9 mouse cellular contexts compared by ENCODE assay signal in the genomic region with DNA sequence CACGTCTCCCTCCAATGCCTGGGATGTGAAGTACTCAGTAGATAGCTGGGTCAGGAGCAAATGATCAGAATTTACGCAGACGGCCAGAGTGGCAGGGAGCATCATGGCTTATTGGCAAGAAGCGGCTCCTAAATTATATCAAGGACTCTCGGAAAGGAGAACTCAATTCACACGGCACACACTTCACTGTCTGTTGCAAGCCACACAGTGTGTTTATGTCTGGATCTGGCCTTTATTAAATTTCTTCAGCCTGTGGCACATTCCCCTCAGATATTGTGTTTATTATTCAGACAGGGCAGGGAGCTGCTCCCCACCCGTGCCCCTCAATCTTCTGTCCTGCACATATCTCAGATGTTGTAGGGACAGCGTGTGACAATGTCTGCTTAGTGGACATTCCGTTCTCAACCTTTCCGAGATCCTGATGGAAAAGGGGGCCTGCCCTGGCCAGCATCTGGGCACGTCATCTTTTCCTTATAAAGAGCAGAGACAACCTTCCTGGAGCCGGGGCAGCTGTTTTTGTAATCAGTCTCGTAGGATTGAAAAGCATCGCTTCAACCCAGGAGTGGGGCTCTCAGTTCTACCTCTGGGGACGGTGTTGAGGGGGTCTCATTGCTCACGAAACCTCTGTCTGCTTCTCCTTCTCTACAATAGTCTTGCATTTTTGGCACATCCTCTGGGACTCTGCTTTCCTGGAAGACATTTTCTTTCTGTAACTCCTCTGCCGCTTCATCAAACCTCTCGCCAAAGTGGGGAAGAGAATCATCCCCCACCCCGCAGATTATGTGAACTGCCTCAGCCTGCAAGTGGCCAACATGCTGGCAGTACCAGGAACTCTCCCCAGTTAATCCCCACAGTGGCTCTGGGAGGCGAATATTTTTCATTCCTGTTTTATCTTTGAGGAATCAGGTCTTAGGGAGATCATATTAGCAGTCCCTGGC. TPM values are rescaled to one million over a fixed set of nuclear protein-coding genes. Genes with fewer than 3 reads are reported as not detected.
DNase-seq lines count a peak whose midpoint lies in the region; ATAC-seq and TF ChIP-seq lines count a peak whose summit lies in the region.
"Had no signal": no experiment of that assay in that cellular context is flagged by ENCODE, and none has a peak within 500 bp of the region (broad histone marks: within the 10 kb centered on the region; RNA-seq: fewer than 3 reads in every experiment).

No protein-coding gene starts in this region.

- intact Hi-C loops in left cerebral cortex, adult 2 months (cut with DNase I) = loop anchor here (5.0 kb wide), 1 partner anchor 102 kb away; a partner anchor contains a TSS

- H3K36me3 ChIP-seq in heart, embryonic 15.5 days = no peaks in the 10 kb centered on the region
- H3K36me3 ChIP-seq in midbrain, embryonic 10.5 days = no peaks in the 10 kb centered on the region

- no peaks in the 10 kb centered on the region for H3K27me3 ChIP-seq in heart, embryonic 15.5 days
- no peaks in the 10 kb centered on the region for H3K27me3 ChIP-seq in midbrain, embryonic 10.5 days (ENCODE audit: low read depth, poor library complexity, severe bottlenecking)
- H3K27me3 ChIP-seq: CH12.LX had no signal

- H3K27ac ChIP-seq in left cerebral cortex, adult 2 months = peak overlapping the region; percentile 74
- peak overlapping the region; percentile 75 for H3K27ac ChIP-seq in heart, embryonic 15.5 days
- peak overlapping the region; percentile 49; the same call in 1 of the 2 replicates for H3K27ac ChIP-seq in midbrain, embryonic 10.5 days (replicated peaks)

- H3K4me1 ChIP-seq in heart, embryonic 15.5 days (replicated peaks) = peaks cover 28% of the 10 kb centered on the region
- H3K4me1 ChIP-seq in midbrain, embryonic 10.5 days = peaks cover 24% of the 10 kb centered on the region

- H3K4me3 ChIP-seq in left cerebral cortex, adult 2 months = peak overlapping the region; percentile 7; the same call in 1 of the 2 replicates
- peak overlapping the region; percentile 10; the same call in 1 of the 2 replicates for H3K4me3 ChIP-seq in heart, embryonic 15.5 days
- no peak overlapping the region for H3K4me3 ChIP-seq in midbrain, embryonic 10.5 days

- H3K9ac ChIP-seq in heart, embryonic 15.5 days = no peak overlapping the region

- no peak for TF ChIP-seq CTCF in left cerebral cortex, adult 2 months (IDR thresholded peaks at IDR 0.05)

- DNase-seq in left cerebral cortex, adult 2 months (ENCODE audit: extremely low spot score in 1 of 2, low spot score in 2 of 2) = no peak
- DNase-seq in left cerebral cortex, adult 18-20 months (ENCODE audit: low spot score in 2 of 2) = no peak
- DNase-seq in fibroblast of lung, adult 2 months (ENCODE audit: low read depth) = peak; percentile 37
- peak; percentile 47 to 76 for DNase-seq in kidney, postnatal 25 days
- DNase-seq in midbrain, embryonic 10.5 days (ENCODE audit: low spot score) = no peak
- DNase-seq in spleen, postnatal 4 days (ENCODE audit: low spot score in 2 of 2) = no peak

- 20% methylated on average over 20 of the region's 20 CpGs for WGBS in heart, embryonic 15.5 days
- 63% methylated on average over 20 of the region's 20 CpGs for WGBS in midbrain, embryonic 10.5 days

- H3K9me3 ChIP-seq in heart, embryonic 15.5 days (replicated peaks) = no peaks in the 10 kb centered on the region
- H3K9me3 ChIP-seq in midbrain, embryonic 10.5 days (replicated peaks) = no peaks in the 10 kb centered on the region

- ATAC-seq in heart, embryonic 15.5 days (replicated peaks; ENCODE audit: insufficient number of reproducible peaks, insufficient read depth, low FRiP score, low read depth) = peak; percentile 63
- ATAC-seq in activated CD4-positive, CD25-positive, alpha-beta regulatory T cell, adult 4 months = no peak

- H3K4me2 ChIP-seq in heart, embryonic 15.5 days = peak overlapping the region; percentile 50

RNA-seq across cellular contexts. Expression of a gene that starts 49.0 kb away (rescaled TPM):
- total RNA-seq in left cerebral cortex, adult 2 months (2021) = 10 to 100 TPM; 38.4 to 41.4 TPM
- 10 to 100 TPM; 34.2 to 39.2 TPM for total RNA-seq in left cerebral cortex, adult 18-20 months (2021)
- polyA plus RNA-seq in heart, embryonic 15.5 days (2015; fragmentation: Nextera tagmentation; extraction: Ambion mirVana) = 41.4 and 44.6 TPM in 2 replicates
- polyA plus RNA-seq in midbrain, embryonic 10.5 days (2016; fragmentation: Nextera tagmentation; extraction: Ambion mirVana) = 71.6 and 86.7 TPM in 2 replicates
- polyA plus RNA-seq in activated CD4-positive, CD25-positive, alpha-beta regulatory T cell, adult 4 months (2017; shearing (Covaris generic)) = 10 to 100 TPM; 67.6 to 79.9 TPM

Comparison
In these comparisons a context has a peak if more than half of its experiments do, and no peak if none do; other contexts are left out.
1. DNase-seq: peak in fibroblast of lung, adult 2 months (single experiment) and kidney, postnatal 25 days (2 of 2); none in left cerebral cortex, adult 2 months (0 of 2), left cerebral cortex, adult 18-20 months (0 of 2), midbrain, embryonic 10.5 days (single experiment) and spleen, postnatal 4 days (0 of 2).
2. Peak in every context shown above with its lines, with median percentiles within 50 percentile points of each other: H3K27ac ChIP-seq.